In the genomic region with DNA sequence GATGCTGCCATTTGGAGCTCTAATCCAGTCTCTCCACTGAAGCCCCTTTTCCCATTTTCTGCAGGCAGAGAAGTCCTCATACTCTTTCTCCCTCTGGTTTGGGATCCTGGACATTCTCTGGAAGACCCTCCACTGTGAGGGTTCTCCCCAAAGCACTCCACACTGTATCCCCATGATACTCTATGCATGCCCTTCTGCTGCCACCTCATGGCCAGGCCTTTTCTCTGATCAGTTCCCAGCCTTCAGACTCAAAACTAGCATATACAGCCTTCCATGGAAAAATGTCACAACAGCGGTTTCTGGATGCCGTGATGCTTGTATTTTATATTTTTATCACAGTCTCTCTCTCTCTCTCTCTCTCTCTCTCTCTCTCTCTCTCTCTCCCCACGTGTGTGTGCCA, we compare ENCODE assay signal across 19 mouse cellular contexts. TPM values are rescaled to one million over a fixed set of nuclear protein-coding genes. Genes with fewer than 3 reads are reported as not detected.
A peak's percentile ranks its signal among the peaks of the same experiment; 100 is the strongest.
DNase-seq lines count a peak whose midpoint lies in the region; ATAC-seq and TF ChIP-seq lines count a peak whose summit lies in the region.
"Had no signal": no experiment of that assay in that cellular context is flagged by ENCODE, and none has a peak within 500 bp of the region (broad histone marks: within the 10 kb centered on the region; RNA-seq: fewer than 3 reads in every experiment).

No protein-coding gene starts in this region.

- H3K4me3 ChIP-seq in forebrain, postnatal 0 days (ENCODE audit: low read depth, low read length), result no peak overlapping the region
- no peak overlapping the region for H3K4me3 ChIP-seq in forebrain, embryonic 14.5 days (ENCODE audit: low read depth, low read length)
- H3K4me3 ChIP-seq in kidney, adult 2 months (ENCODE audit: insufficient read depth, low read depth, low read length), result no peak overlapping the region
- no peak overlapping the region for H3K4me3 ChIP-seq in kidney, embryonic 14.5 days (ENCODE audit: low read length)
- H3K4me3 ChIP-seq in lung, embryonic 14.5 days (ENCODE audit: low read depth, low read length), result no peak overlapping the region
- H3K4me3 ChIP-seq: embryonic facial prominence, embryonic 13.5 days; heart, embryonic 15.5 days; hindbrain, embryonic 13.5 days; liver, embryonic 13.5 days; neural tube, embryonic 13.5 days had no signal

- H3K4me1 ChIP-seq in forebrain, postnatal 0 days (ENCODE audit: insufficient read depth), result no peaks in the 10 kb centered on the region
- H3K4me1 ChIP-seq in forebrain, embryonic 14.5 days (ENCODE audit: control insufficient read depth, insufficient read depth, low read length), result no peaks in the 10 kb centered on the region
- no peaks in the 10 kb centered on the region for H3K4me1 ChIP-seq in kidney, adult 2 months (ENCODE audit: control insufficient read depth, insufficient read depth, low read length)
- H3K4me1 ChIP-seq in kidney, embryonic 14.5 days (ENCODE audit: control insufficient read depth, insufficient read depth, low read length), result no peaks in the 10 kb centered on the region
- H3K4me1 ChIP-seq in lung, embryonic 14.5 days (ENCODE audit: insufficient read depth), result no peaks in the 10 kb centered on the region
- H3K4me1 ChIP-seq: heart, embryonic 15.5 days; hindbrain, embryonic 13.5 days; liver, embryonic 13.5 days; neural tube, embryonic 13.5 days had no signal

- peak; percentile 55 for ATAC-seq in forebrain, postnatal 0 days
- no peak for ATAC-seq in forebrain, embryonic 14.5 days
- no peak for ATAC-seq in kidney, embryonic 14.5 days (ENCODE audit: low FRiP score, low TSS enrichment)
- ATAC-seq in lung, embryonic 14.5 days (ENCODE audit: insufficient read depth), result no peak

- no peak for TF ChIP-seq POLR2A in kidney, adult 2 months (IDR thresholded peaks at IDR 0.05; ENCODE audit: low read depth, low read length)

- H3K4me2 ChIP-seq in forebrain, postnatal 0 days (ENCODE audit: low read depth), result no peak overlapping the region
- no peak overlapping the region for H3K4me2 ChIP-seq in forebrain, embryonic 14.5 days (ENCODE audit: low read length)
- no peak overlapping the region for H3K4me2 ChIP-seq in kidney, embryonic 14.5 days (replicated peaks; ENCODE audit: low read depth, low read length)
- no peak overlapping the region for H3K4me2 ChIP-seq in lung, embryonic 14.5 days
- H3K4me2 ChIP-seq: embryonic facial prominence, embryonic 13.5 days; heart, embryonic 15.5 days; hindbrain, embryonic 13.5 days; liver, embryonic 13.5 days; neural tube, embryonic 13.5 days had no signal

- no peak overlapping the region for H3K27ac ChIP-seq in forebrain, postnatal 0 days (ENCODE audit: low read depth, low read length)
- no peak overlapping the region for H3K27ac ChIP-seq in forebrain, embryonic 14.5 days (ENCODE audit: low read depth, low read length)
- no peak overlapping the region for H3K27ac ChIP-seq in kidney, adult 2 months (ENCODE audit: insufficient read depth, low read depth, low read length)
- H3K27ac ChIP-seq in kidney, embryonic 14.5 days (ENCODE audit: low read depth, low read length), result no peak overlapping the region
- H3K27ac ChIP-seq in lung, embryonic 14.5 days (ENCODE audit: low read depth), result no peak overlapping the region
- H3K27ac ChIP-seq: embryonic facial prominence, embryonic 13.5 days; heart, embryonic 15.5 days; hindbrain, embryonic 13.5 days; liver, embryonic 13.5 days; neural tube, embryonic 13.5 days had no signal

- TF ChIP-seq CTCF in forebrain, postnatal 0 days (IDR thresholded peaks at IDR 0.05; ENCODE audit: low read depth), result peak; percentile 51
- peak; percentile 61 for TF ChIP-seq CTCF in kidney, adult 2 months (conservative IDR thresholded peaks at IDR 0.05; ENCODE audit: insufficient read depth, insufficient read length, low read depth, low read length)
- TF ChIP-seq CTCF in lung, embryonic 14.5 days (IDR thresholded peaks at IDR 0.05; ENCODE audit: low read depth), result peak; percentile 49

- H3K9me3 ChIP-seq in forebrain, postnatal 0 days (ENCODE audit: low read length), result no peaks in the 10 kb centered on the region
- no peaks in the 10 kb centered on the region for H3K9me3 ChIP-seq in forebrain, embryonic 14.5 days (replicated peaks; ENCODE audit: control insufficient read depth, low read length)
- H3K9me3 ChIP-seq in kidney, embryonic 14.5 days (ENCODE audit: control insufficient read depth, low read length), result no peaks in the 10 kb centered on the region
- no peaks in the 10 kb centered on the region for H3K9me3 ChIP-seq in lung, embryonic 14.5 days (ENCODE audit: low read depth, low read length)
- H3K9me3 ChIP-seq: embryonic facial prominence, embryonic 13.5 days; heart, embryonic 15.5 days; hindbrain, embryonic 13.5 days; liver, embryonic 13.5 days; neural tube, embryonic 13.5 days had no signal

- H3K9ac ChIP-seq in forebrain, postnatal 0 days, result no peak overlapping the region
- H3K9ac ChIP-seq in forebrain, embryonic 14.5 days (ENCODE audit: low read length), result no peak overlapping the region
- no peak overlapping the region for H3K9ac ChIP-seq in kidney, embryonic 14.5 days (ENCODE audit: low read depth, low read length)
- no peak overlapping the region for H3K9ac ChIP-seq in lung, embryonic 14.5 days
- H3K9ac ChIP-seq: embryonic facial prominence, embryonic 13.5 days; heart, embryonic 15.5 days; hindbrain, embryonic 13.5 days; liver, embryonic 13.5 days; neural tube, embryonic 13.5 days had no signal

- H3K27me3 ChIP-seq in forebrain, postnatal 0 days (ENCODE audit: insufficient read depth, low read length), result no peaks in the 10 kb centered on the region
- no peaks in the 10 kb centered on the region for H3K27me3 ChIP-seq in forebrain, embryonic 14.5 days (replicated peaks; ENCODE audit: control insufficient read depth, insufficient read depth, low read length)
- no peaks in the 10 kb centered on the region for H3K27me3 ChIP-seq in kidney, adult 2 months (replicated peaks; ENCODE audit: control insufficient read depth, insufficient read depth, low read length)
- H3K27me3 ChIP-seq in kidney, embryonic 14.5 days (ENCODE audit: control insufficient read depth, insufficient read depth, low read length), result no peaks in the 10 kb centered on the region
- no peaks in the 10 kb centered on the region for H3K27me3 ChIP-seq in lung, embryonic 14.5 days (ENCODE audit: insufficient read depth, low read length)
- H3K27me3 ChIP-seq: embryonic facial prominence, embryonic 13.5 days; heart, embryonic 15.5 days; hindbrain, embryonic 13.5 days; liver, embryonic 13.5 days; neural tube, embryonic 13.5 days had no signal

- no peak for DNase-seq in forebrain, postnatal 0 days
- no peak for DNase-seq in forebrain, embryonic 14.5 days (ENCODE audit: low spot score)
- DNase-seq in kidney, adult 2 months, result no peak
- DNase-seq in lung, embryonic 14.5 days, result peak; percentile 38
- no peak for DNase-seq in lung, postnatal 4 days
- DNase-seq in lung, postnatal 36 days, result peak; percentile 25
- DNase-seq in cerebellum, postnatal 14 days, result no peak
- DNase-seq: cerebellum, adult 11 months; liver, embryonic 13.5 days; right cerebral cortex, postnatal 4 days; thymus, postnatal 25 days had no signal

- H3K36me3 ChIP-seq in forebrain, postnatal 0 days (ENCODE audit: insufficient read depth), result peaks cover 4% of the 10 kb centered on the region; the same call in 1 of the 2 replicates
- peaks cover 10% of the 10 kb centered on the region for H3K36me3 ChIP-seq in forebrain, embryonic 14.5 days (ENCODE audit: control insufficient read depth, insufficient read depth, low read length)
- H3K36me3 ChIP-seq in kidney, adult 2 months (ENCODE audit: control insufficient read depth, insufficient read depth, low read length), result no peaks in the 10 kb centered on the region
- H3K36me3 ChIP-seq in kidney, embryonic 14.5 days (ENCODE audit: control insufficient read depth, insufficient read depth, low read length), result no peaks in the 10 kb centered on the region
- H3K36me3 ChIP-seq in lung, embryonic 14.5 days (ENCODE audit: insufficient read depth), result no peaks in the 10 kb centered on the region; the same call in 1 of the 2 replicates
- H3K36me3 ChIP-seq: heart, embryonic 15.5 days; liver, embryonic 13.5 days had no signal

- WGBS in forebrain, postnatal 0 days, result 72% methylated on average over 3 of the region's 3 CpGs
- WGBS in forebrain, embryonic 14.5 days, result 83% methylated on average over 3 of the region's 3 CpGs
- 53% methylated on average over 3 of the region's 3 CpGs for WGBS in kidney, adult 2 months
- WGBS in kidney, embryonic 14.5 days, result 77% methylated on average over 3 of the region's 3 CpGs
- WGBS in lung, embryonic 14.5 days, result 68% methylated on average over 3 of the region's 3 CpGs

RNA-seq across cellular contexts. Expression of gene C130074G19Rik, which starts 9.0 kb away (rescaled TPM):
- 9.5 and 10.7 TPM in 2 replicates for total RNA-seq in forebrain, postnatal 0 days (2014; rRNA removed)
- polyA plus RNA-seq in forebrain, postnatal 0 days (2015; fragmentation: Nextera tagmentation; extraction: Ambion mirVana), result 0.94 and 1.2 TPM in 2 replicates
- polyA plus RNA-seq in forebrain, embryonic 14.5 days (2014; fragmentation: Nextera tagmentation; extraction: Ambion mirVana), result 0.90 and 1.3 TPM in 2 replicates
- polyA plus RNA-seq in kidney, adult 2 months (2012; rRNA removed), result 83.3 and 113 TPM in 2 replicates
- polyA plus RNA-seq in kidney, embryonic 14.5 days (2014; fragmentation: Nextera tagmentation; extraction: Ambion mirVana), result 2.2 and 2.3 TPM in 2 replicates
- 2.5 and 3.0 TPM in 2 replicates for polyA plus RNA-seq in lung, embryonic 14.5 days (2014; fragmentation: Nextera tagmentation; extraction: Ambion mirVana)
- total RNA-seq: common myeloid progenitor, adult 5-6 weeks; megakaryocyte, adult 5-6 weeks; monocyte, adult 5-6 weeks had no signal

RNA-seq across cellular contexts. Expression of gene Marc2, which starts 45.7 kb away (rescaled TPM):
- 60.1 and 65.5 TPM in 2 replicates for total RNA-seq in forebrain, postnatal 0 days (2014; rRNA removed)
- 138 and 139 TPM in 2 replicates for polyA plus RNA-seq in forebrain, postnatal 0 days (2015; fragmentation: Nextera tagmentation; extraction: Ambion mirVana)
- polyA plus RNA-seq in forebrain, embryonic 14.5 days (2014; fragmentation: Nextera tagmentation; extraction: Ambion mirVana), result 120 and 132 TPM in 2 replicates
- 257 and 403 TPM in 2 replicates for polyA plus RNA-seq in kidney, adult 2 months (2012; rRNA removed)
- polyA plus RNA-seq in kidney, embryonic 14.5 days (2014; fragmentation: Nextera tagmentation; extraction: Ambion mirVana), result 177 and 178 TPM in 2 replicates
- polyA plus RNA-seq in lung, embryonic 14.5 days (2014; fragmentation: Nextera tagmentation; extraction: Ambion mirVana), result 152 and 163 TPM in 2 replicates

Comparison
In these comparisons a context has a peak if more than half of its experiments do, and no peak if none do; other contexts are left out.
1. DNase-seq: peak in lung, embryonic 14.5 days (single experiment) and lung, postnatal 36 days (single experiment); none in forebrain, postnatal 0 days (single experiment), forebrain, embryonic 14.5 days (single experiment), kidney, adult 2 months (single experiment), lung, postnatal 4 days (0 of 2) and cerebellum, postnatal 14 days (0 of 2).
2. RNA of gene C130074G19Rik, which starts 9.0 kb away (polyA plus RNA-seq): 83.3 to 113 TPM in kidney, adult 2 months; 2.5 to 3.0 TPM in lung, embryonic 14.5 days, 2.2 to 2.3 TPM in kidney, embryonic 14.5 days, 0.90 to 1.3 TPM in forebrain, embryonic 14.5 days and 0.94 to 1.2 TPM in forebrain, postnatal 0 days; every median in the first group is over 10 times any median in the second.
3. Peak in every context shown above with its lines, with median percentiles within 50 percentile points of each other: CTCF ChIP-seq.